Mouse (Mus musculus) forebrain, embryonic 13.5 days (tissue): ENCODE results near the gene Cyp21a1. TPM values are rescaled to one million over a fixed set of nuclear protein-coding genes. Genes with fewer than 3 reads are reported as not detected.

Source experiments
- microRNA-seq: library from miRNA; unstranded; fragments of <30 nt; microRNA quantifications from one replicate; pipeline ENCODE4, GENCODE M21; 2016
- polyA plus RNA-seq: library from polyadenylated mRNA; unstranded; fragments of >200 nt; fragmentation: Nextera tagmentation; extraction: Ambion mirVana; gene quantifications from 2 replicates; pipeline ENCODE4 v1.2.1, GENCODE M21; 2015

The Cyp21a1 gene
- polyA plus RNA-seq, 1 experiment from 2014 or later, result not detected

Small RNAs within 50 kb of the gene (microRNA-seq; reads per million reads assigned to microRNA genes)
- gene Gm27471, result not detected
- gene Mir6970, result 1.9 reads per million
- 4.6 reads per million, percentile 13 among the genes with 10 or more reads in this experiment for gene Mir6971

Other genes with a start within 250 kb of the Cyp21a1 start
- gene Notch4, start 240.3 kb downstream of the Cyp21a1 start, polyA plus RNA-seq, result 4.6 and 7.7 TPM in 2 replicates
- 2.4 and 3.0 TPM in 2 replicates for gene Gpsm3, start 214.8 kb downstream of the Cyp21a1 start, polyA plus RNA-seq
- 10.2 and 10.5 TPM in 2 replicates for gene Pbx2, start 213.3 kb downstream of the Cyp21a1 start, polyA plus RNA-seq
- 2.3 and 2.5 TPM in 2 replicates for gene Ager, start 206.7 kb downstream of the Cyp21a1 start, polyA plus RNA-seq
- 302 TPM in 2 replicates for gene Rnf5, start 200.9 kb downstream of the Cyp21a1 start, polyA plus RNA-seq
- gene Agpat1, start 200.3 kb downstream of the Cyp21a1 start, polyA plus RNA-seq, result 74.4 and 77.6 TPM in 2 replicates
- gene Egfl8, start 188.6 kb downstream of the Cyp21a1 start, polyA plus RNA-seq, result 4.7 and 5.9 TPM in 2 replicates
- 15.9 and 19.7 TPM in 2 replicates for gene Ppt2, start 176.1 kb downstream of the Cyp21a1 start, polyA plus RNA-seq
- gene Prrt1, start 175.0 kb downstream of the Cyp21a1 start, polyA plus RNA-seq, result 2.8 and 6.0 TPM in 2 replicates
- gene Fkbpl, start 159.8 kb downstream of the Cyp21a1 start, polyA plus RNA-seq, result 14.7 and 16.1 TPM in 2 replicates
- gene Atf6b, start 157.4 kb downstream of the Cyp21a1 start, polyA plus RNA-seq, result 95.9 and 105 TPM in 2 replicates
- 0.01 and 0.05 TPM in 2 replicates for gene Tnxb, start 134.0 kb downstream of the Cyp21a1 start, polyA plus RNA-seq
- gene C4b, start 60.7 kb downstream of the Cyp21a1 start, polyA plus RNA-seq, result not detected in 2 replicates
- 36.6 and 40.0 TPM in 2 replicates for gene Stk19, start 32.4 kb upstream of the Cyp21a1 start, polyA plus RNA-seq
- 68.6 and 75.7 TPM in 2 replicates for gene Dxo, start 32.5 kb upstream of the Cyp21a1 start, polyA plus RNA-seq
- 50.1 and 57.9 TPM in 2 replicates for gene Skiv2l, start 45.6 kb upstream of the Cyp21a1 start, polyA plus RNA-seq
- 106 and 109 TPM in 2 replicates for gene Nelfe, start 45.8 kb upstream of the Cyp21a1 start, polyA plus RNA-seq
- gene Cfb, start 58.0 kb upstream of the Cyp21a1 start, polyA plus RNA-seq, result 1.9 and 2.0 TPM in 2 replicates
- gene Zbtb12, start 74.9 kb upstream of the Cyp21a1 start, polyA plus RNA-seq, result 7.8 and 9.7 TPM in 2 replicates
- not detected in 2 replicates for gene Gm20547, start 77.5 kb upstream of the Cyp21a1 start, polyA plus RNA-seq
- 0.74 and 1.4 TPM in 2 replicates for gene C2, start 93.7 kb upstream of the Cyp21a1 start, polyA plus RNA-seq
- 97.9 and 107 TPM in 2 replicates for gene Ehmt2, start 93.9 kb upstream of the Cyp21a1 start, polyA plus RNA-seq
- not detected in 2 replicates for gene Slc44a4, start 109.9 kb upstream of the Cyp21a1 start, polyA plus RNA-seq
- gene Neu1, start 126.7 kb upstream of the Cyp21a1 start, polyA plus RNA-seq, result 18.0 and 18.7 TPM in 2 replicates
- 0.10 and 0.12 TPM in 2 replicates for gene Hspa1b, start 154.7 kb upstream of the Cyp21a1 start, polyA plus RNA-seq
- gene Gm20481, start 165.4 kb upstream of the Cyp21a1 start, polyA plus RNA-seq, result not detected in 2 replicates
- 1.5 and 1.6 TPM in 2 replicates for gene Hspa1a, start 167.6 kb upstream of the Cyp21a1 start, polyA plus RNA-seq
- 1.00 and 1.3 TPM in 2 replicates for gene Hspa1l, start 168.1 kb upstream of the Cyp21a1 start, polyA plus RNA-seq
- gene Lsm2, start 177.3 kb upstream of the Cyp21a1 start, polyA plus RNA-seq, result 203 and 213 TPM in 2 replicates
- gene Vars, start 196.4 kb upstream of the Cyp21a1 start, polyA plus RNA-seq, result 88.4 and 104 TPM in 2 replicates
- 0.18 and 0.20 TPM in 2 replicates for gene Vwa7, start 212.0 kb upstream of the Cyp21a1 start, polyA plus RNA-seq
- 7.2 and 7.8 TPM in 2 replicates for gene Sapcd1, start 223.5 kb upstream of the Cyp21a1 start, polyA plus RNA-seq
- gene Msh5, start 242.2 kb upstream of the Cyp21a1 start, polyA plus RNA-seq, result 4.5 and 5.9 TPM in 2 replicates
- gene Clic1, start 245.4 kb upstream of the Cyp21a1 start, polyA plus RNA-seq, result 141 and 147 TPM in 2 replicates